Mouse (Mus musculus) ES-E14 (cell line): ENCODE measurements around the gene Thrb.

Experiments used
- CHD2 ChIP-seq: IDR thresholded peaks from 2 replicates; pipeline ENCODE4 v1.6.1; 2014; ENCODE audit warnings: mild to moderate bottlenecking, low read depth, low read length, inconsistent platforms
- HCFC1 ChIP-seq: IDR thresholded peaks from 2 replicates; pipeline ENCODE4 v1.6.1; 2012; ENCODE audit warnings: low read length, inconsistent platforms, borderline replicate concordance; ENCODE audit not compliant: insufficient read depth

GRCm38 (mm10) chr14:17784207-17784806 is 124.2 kb downstream of the Thrb start:
- TF ChIP-seq HCFC1 (no peak), CHD2 (no peak)
